Mouse (Mus musculus) CH12.LX (cell line): Measurements from ENCODE around the gene Arhgef12. TPM values are rescaled to one million over a fixed set of nuclear protein-coding genes. Genes with fewer than 3 reads are reported as not detected.

Experiments
- DNase-seq: peaks from one replicate; pipeline ENCODE4 v3.0.0-alpha.2; 2013; ENCODE audit errors: extremely low read depth
- H3K27ac ChIP-seq: 2 replicates; pipeline ENCODE4 v1.5.1; 2012; ENCODE audit warnings: low read depth, mild to moderate bottlenecking, control low read depth, moderate library complexity; ENCODE audit not compliant: insufficient read depth
- H3K27me3 ChIP-seq: replicated peaks from 2 replicates; pipeline ENCODE3; 2012; ENCODE audit warnings: inconsistent platforms
- H3K36me3 ChIP-seq, 2 experiments: replicated peaks in 1 of 2; 2 replicates each; pipeline versions ENCODE3 to v1.6.1; 2012; ENCODE audit warnings: inconsistent platforms in 1 of 2, low read length in 1 of 2, mild to moderate bottlenecking in 1 of 2, mixed read lengths in 1 of 2, moderate library complexity in 1 of 2; ENCODE audit not compliant: control insufficient read depth in 1 of 2, insufficient read depth in 1 of 2
- H3K4me1 ChIP-seq, 2 experiments: 2 replicates each; pipeline ENCODE4 v1.6.1; 2012; ENCODE audit warnings: inconsistent platforms in 1 of 2, moderate library complexity in 1 of 2; ENCODE audit not compliant: insufficient read depth in 2 of 2, control insufficient read depth in 1 of 2
- H3K4me2 ChIP-seq: 2 replicates; pipeline ENCODE4 v1.6.1; 2012; ENCODE audit warnings: low read depth, mild to moderate bottlenecking, control low read depth; ENCODE audit not compliant: poor library complexity, insufficient read depth, severe bottlenecking
- H3K4me3 ChIP-seq, 3 experiments: fragments of 150-350 bp in 1 of 3; sonication (generic) in 1 of 3; replicated peaks in 1 of 3; 2 replicates each; pipeline versions ENCODE3 to v1.5.1; 2011 to 2012; ENCODE audit warnings: low read depth in 2 of 3, low read length in 2 of 3, mild to moderate bottlenecking in 2 of 3, moderate library complexity in 2 of 3, control low read depth in 1 of 3, improper control_type of control experiment in 1 of 3, inconsistent platforms in 1 of 3, mixed read lengths in 1 of 3; ENCODE audit not compliant: poor library complexity in 1 of 3
- H3K79me2 ChIP-seq: replicated peaks from 2 replicates; pipeline ENCODE4 v1.6.1; 2012; ENCODE audit warnings: mild to moderate bottlenecking, moderate library complexity; ENCODE audit not compliant: control insufficient read depth, poor library complexity, insufficient read depth, severe bottlenecking; ENCODE audit errors: extremely low read depth
- H3K9ac ChIP-seq: 2 replicates; pipeline ENCODE4 v1.6.1; 2012; ENCODE audit warnings: low read depth, mild to moderate bottlenecking, control low read depth, moderate library complexity; ENCODE audit not compliant: insufficient read depth
- H3K9me3 ChIP-seq: replicated peaks from 2 replicates; pipeline ENCODE3; 2012; ENCODE audit warnings: low read length, inconsistent platforms, mixed read lengths
- CTCF ChIP-seq, 2 experiments: IDR thresholded peaks in 1 of 2; conservative IDR thresholded peaks in 1 of 2; 2 replicates each; pipeline ENCODE4 v1.5.1; 2011 to 2012; ENCODE audit warnings: low read depth in 2 of 2, low read length in 2 of 2, improper control_type of control experiment in 1 of 2, inconsistent platforms in 1 of 2, mild to moderate bottlenecking in 1 of 2, moderate library complexity in 1 of 2
- GABPA ChIP-seq: IDR thresholded peaks from 2 replicates; pipeline ENCODE4 v1.6.1; 2012; ENCODE audit warnings: low read depth, low read length, improper control_type of control experiment, inconsistent platforms; ENCODE audit not compliant: insufficient replicate concordance
- HCFC1 ChIP-seq: IDR thresholded peaks from 2 replicates; pipeline ENCODE4 v1.6.1; 2012; ENCODE audit warnings: low read depth, mild to moderate bottlenecking, inconsistent platforms, low read length, improper control_type of control experiment
- IRF4 ChIP-seq: IDR thresholded peaks from 2 replicates; pipeline ENCODE4 v1.6.1; 2014; ENCODE audit warnings: low read depth, mild to moderate bottlenecking, inconsistent platforms, low read length, improper control_type of control experiment
- MAX ChIP-seq: IDR thresholded peaks from 2 replicates; pipeline ENCODE4 v1.6.1; 2011; ENCODE audit warnings: low read length, improper control_type of control experiment
- MAZ ChIP-seq: IDR thresholded peaks from 2 replicates; pipeline ENCODE4 v1.6.1; 2012; ENCODE audit warnings: low read depth, mild to moderate bottlenecking, inconsistent platforms, low read length, improper control_type of control experiment, moderate library complexity
- MYC ChIP-seq: IDR thresholded peaks from 2 replicates; pipeline ENCODE4 v1.6.1; 2011; ENCODE audit warnings: low read depth, mild to moderate bottlenecking, improper control_type of control experiment, low read length
- NELFE ChIP-seq: IDR thresholded peaks from 2 replicates; pipeline ENCODE4 v1.6.1; 2011; ENCODE audit warnings: low read depth, low read length, improper control_type of control experiment
- NRF1 ChIP-seq: IDR thresholded peaks from 2 replicates; pipeline ENCODE4 v1.6.1; 2014; ENCODE audit warnings: low read depth, mild to moderate bottlenecking, inconsistent platforms, low read length, improper control_type of control experiment, moderate library complexity
- PAX5 ChIP-seq: IDR thresholded peaks from 2 replicates; pipeline ENCODE4 v1.6.1; 2012; ENCODE audit warnings: low read length, inconsistent platforms, mixed read lengths
- RAD21 ChIP-seq: IDR thresholded peaks from 2 replicates; pipeline ENCODE4 v1.6.1; 2011; ENCODE audit warnings: low read depth, mild to moderate bottlenecking, low read length, improper control_type of control experiment, moderate library complexity
- SMC3 ChIP-seq: IDR thresholded peaks from 2 replicates; pipeline ENCODE4 v1.6.1; 2011; ENCODE audit warnings: low read depth, low read length, improper control_type of control experiment
- UBTF ChIP-seq: IDR thresholded peaks from 2 replicates; pipeline ENCODE4 v1.6.1; 2012; ENCODE audit warnings: low read depth, mild to moderate bottlenecking, inconsistent platforms, low read length, improper control_type of control experiment, moderate library complexity
- USF1 ChIP-seq: IDR thresholded peaks from 2 replicates; pipeline ENCODE4 v1.6.1; 2014; ENCODE audit warnings: low read depth, mild to moderate bottlenecking, inconsistent platforms, low read length, improper control_type of control experiment
- ZNF384 ChIP-seq: IDR thresholded peaks from 2 replicates; pipeline ENCODE4 v1.6.1; 2012; ENCODE audit warnings: low read depth, low read length, improper control_type of control experiment, inconsistent platforms
- dilution Hi-C: fragments of 300-500 bp; cut with MboI; formaldehyde crosslinking; loops from 2 replicates; pipeline ENCODE4 v1.14.3; 2020; ENCODE audit warnings: low sequenced_read_pairs; ENCODE audit not compliant: extremely low pct_unique_long_range_greater_than_20kb, extremely low pct_ligation_motif_present
- in situ Hi-C: fragments of 300-500 bp; cut with MboI; formaldehyde crosslinking; loops from 3 replicates; pipeline ENCODE4 v1.14.3; 2019; ENCODE audit warnings: low sequenced_read_pairs, low pct_ligation_motif_present, low pct_unique_long_range_greater_than_20kb, mixed read lengths
- polyA plus RNA-seq: library from polyadenylated mRNA; unstranded; fragments of >175 nt; gene quantifications from 2 replicates; pipeline ENCODE4 v1.2.1, GENCODE M21; 2012; ENCODE audit warnings: low read depth; ENCODE audit not compliant: insufficient read length
- total RNA-seq, 2 experiments: library from RNA; depleted of rRNA; stranded (reverse); fragments of 300-350 nt in 1 of 2; fragments of >200 nt in 1 of 2; gene quantifications; 2 replicates each; pipeline ENCODE4 v1.2.3; 2012 to 2014

Arhgef12 gene
- total and polyA plus RNA-seq, 3 experiments = 4.9 to 9.4 (median 8.7) TPM

DNA sequence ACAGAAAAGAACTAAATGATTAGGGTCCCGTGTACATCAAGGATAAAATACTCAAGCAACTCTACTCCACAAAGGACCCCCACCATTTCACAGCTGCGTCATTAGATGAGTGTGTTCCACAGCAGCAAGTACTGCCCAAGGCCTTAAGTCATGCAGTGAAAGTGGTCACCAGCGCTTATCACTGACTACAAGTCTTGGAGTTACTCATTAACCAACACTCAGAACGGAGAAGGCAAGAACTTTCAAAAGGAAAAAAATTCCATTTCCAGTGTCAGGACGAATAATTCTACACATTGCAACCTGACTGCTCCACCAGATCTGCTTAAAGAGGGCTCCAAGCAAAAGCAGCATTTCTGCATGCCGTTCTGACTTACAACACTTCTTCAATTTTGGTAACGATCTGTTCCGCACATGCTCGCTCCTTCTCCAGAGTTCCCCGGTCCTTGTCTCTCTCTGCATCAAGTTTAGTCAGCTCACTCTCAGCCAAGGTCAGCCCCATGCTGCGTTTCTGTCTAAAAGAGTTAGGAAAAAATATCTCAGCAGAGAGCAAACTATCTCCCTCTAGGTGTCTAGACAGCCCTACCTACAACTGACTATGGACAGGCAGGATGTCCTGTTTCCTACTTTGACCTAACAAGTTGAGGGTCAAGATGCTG is 106.3 kb downstream of the Arhgef12 start:
- no peak for TF ChIP-seq UBTF
- TF ChIP-seq USF1 = no peak
- no peak for TF ChIP-seq MAX
- TF ChIP-seq HCFC1 = no peak
- TF ChIP-seq GABPA = no peak
- TF ChIP-seq NRF1 = no peak
- TF ChIP-seq MAZ = no peak
- TF ChIP-seq NELFE = no peak
- TF ChIP-seq IRF4 = no peak
- H3K79me2 ChIP-seq = no peaks in the 10 kb centered on the region
- H3K27ac ChIP-seq = no peak overlapping the region
- no peaks in the 10 kb centered on the region for H3K27me3 ChIP-seq
- DNase-seq = no peak
- in situ Hi-C loops (loop anchor here (5.0 kb wide), 1 partner anchor 107 kb away; the partner anchor contains the start of gene Arhgef12), dilution Hi-C loops (no loop called here)
- H3K4me1 ChIP-seq = no peaks in the 10 kb centered on the region
- H3K4me2 ChIP-seq = no peak overlapping the region
- no peaks in the 10 kb centered on the region for H3K9me3 ChIP-seq
- peaks cover 47 to 84% of the 10 kb centered on the region in 2 experiments for H3K36me3 ChIP-seq
- H3K4me3 ChIP-seq = no peak overlapping the region
- no peak overlapping the region for H3K9ac ChIP-seq

DNA sequence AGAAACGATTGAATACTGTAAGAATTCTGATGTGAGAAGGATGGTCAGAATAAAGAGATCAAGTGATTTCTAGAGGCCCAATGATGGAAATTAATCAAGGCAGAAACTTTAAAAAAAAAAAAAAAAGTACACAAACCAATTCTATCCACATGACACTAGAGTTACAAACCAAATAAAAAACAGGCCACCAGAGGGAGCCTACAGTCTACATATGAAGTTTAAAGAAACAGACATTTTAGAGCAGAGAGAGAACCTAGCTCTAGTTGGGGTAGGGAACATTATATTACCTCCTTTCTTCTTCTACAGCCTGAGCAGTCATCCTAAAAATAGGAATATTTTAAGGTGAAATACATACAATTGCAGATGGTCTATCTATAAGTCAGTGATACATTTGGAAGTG is 107.0 kb downstream of the Arhgef12 start:
- dilution Hi-C loops (no loop called here), in situ Hi-C loops (loop anchor here (5.0 kb wide), 1 partner anchor 107 kb away; the partner anchor contains the start of gene Arhgef12)
- Histone ChIP-seq H3K9ac (no peak overlapping the region), H3K9me3 (no peaks in the 10 kb centered on the region), H3K36me3 (peaks cover 52 to 86% of the 10 kb centered on the region in 2 experiments), H3K79me2 (no peaks in the 10 kb centered on the region), H3K27me3 (no peaks in the 10 kb centered on the region), H3K27ac (no peak overlapping the region), H3K4me2 (no peak overlapping the region), H3K4me1 (no peaks in the 10 kb centered on the region), H3K4me3 (no peak overlapping the region)
- peak; percentile 58 for DNase-seq
- TF ChIP-seq RAD21 (peak; percentile 82), HCFC1 (no peak), PAX5 (no peak), SMC3 (peak; percentile 74), ZNF384 (peak; percentile 86), CTCF (conservative IDR thresholded peaks at IDR 0.05 in 1 of 2, IDR thresholded peaks at IDR 0.05 in 1 of 2; ENCODE audit: low read depth in 2 of 2, low read length in 2 of 2) (peak in 1 of 2 experiments; percentile 79; a peak in 2 of 4 replicates), MYC (0 out of 2 replicates have a peak, but pooled peaks have one; percentile 27)
